Mouse (Mus musculus) ES-Bruce4 (cell line): ENCODE measurements around the gene Slc25a38. TPM values are rescaled to one million over a fixed set of nuclear protein-coding genes. Genes with fewer than 3 reads are reported as not detected.

Experiments used
- H3K27ac ChIP-seq: 2 replicates; pipeline ENCODE4 v1.5.1; 2012; ENCODE audit warnings: low read length, inconsistent platforms; ENCODE audit not compliant: insufficient read depth
- H3K27me3 ChIP-seq: 2 replicates; pipeline ENCODE4 v1.6.1; 2012; ENCODE audit warnings: mild to moderate bottlenecking, low read length, inconsistent platforms; ENCODE audit not compliant: control insufficient read depth, poor library complexity, insufficient read depth, severe bottlenecking
- H3K36me3 ChIP-seq: 2 replicates; pipeline ENCODE4 v1.6.1; 2012; ENCODE audit warnings: inconsistent platforms, mild to moderate bottlenecking, low read length, moderate library complexity; ENCODE audit not compliant: control insufficient read depth, poor library complexity, insufficient read depth, severe bottlenecking
- H3K4me1 ChIP-seq: one replicate; pipeline ENCODE4 v1.8.1; 2011; ENCODE audit warnings: low read length; ENCODE audit not compliant: control insufficient read depth, insufficient read depth
- H3K4me3 ChIP-seq: 2 replicates; pipeline ENCODE4 v1.5.1; 2011; ENCODE audit warnings: low read depth, mild to moderate bottlenecking, low read length
- H3K9ac ChIP-seq: 2 replicates; pipeline ENCODE4 v1.6.1; 2012; ENCODE audit warnings: low read depth, mild to moderate bottlenecking, inconsistent platforms; ENCODE audit not compliant: poor library complexity, severe bottlenecking
- H3K9me3 ChIP-seq: replicated peaks from 2 replicates; pipeline ENCODE4 v1.6.1; 2012; ENCODE audit warnings: mild to moderate bottlenecking, low read length, inconsistent platforms; ENCODE audit not compliant: control insufficient read depth, poor library complexity, insufficient read depth, severe bottlenecking
- CTCF ChIP-seq: IDR thresholded peaks from one replicate; pipeline ENCODE4 v1.8.1; 2011; ENCODE audit warnings: low read depth, low read length
- EP300 ChIP-seq: IDR thresholded peaks from 2 replicates; pipeline ENCODE4 v1.6.1; 2011; ENCODE audit warnings: low read depth, low read length; ENCODE audit not compliant: insufficient read depth
- POLR2A ChIP-seq: IDR thresholded peaks from one replicate; pipeline ENCODE4 v1.8.1; 2011; ENCODE audit warnings: low read length; ENCODE audit not compliant: insufficient read depth
- polyA plus RNA-seq: library from polyadenylated mRNA; stranded (reverse); fragments of >200 nt; gene quantifications from 2 replicates; pipeline ENCODE4 v1.2.4, GENCODE M21; 2011; ENCODE audit warnings: low read depth; ENCODE audit not compliant: missing spikeins, insufficient read depth, insufficient read length

The Slc25a38 gene
- polyA plus RNA-seq, 1 experiment = 15.7 TPM

DNA sequence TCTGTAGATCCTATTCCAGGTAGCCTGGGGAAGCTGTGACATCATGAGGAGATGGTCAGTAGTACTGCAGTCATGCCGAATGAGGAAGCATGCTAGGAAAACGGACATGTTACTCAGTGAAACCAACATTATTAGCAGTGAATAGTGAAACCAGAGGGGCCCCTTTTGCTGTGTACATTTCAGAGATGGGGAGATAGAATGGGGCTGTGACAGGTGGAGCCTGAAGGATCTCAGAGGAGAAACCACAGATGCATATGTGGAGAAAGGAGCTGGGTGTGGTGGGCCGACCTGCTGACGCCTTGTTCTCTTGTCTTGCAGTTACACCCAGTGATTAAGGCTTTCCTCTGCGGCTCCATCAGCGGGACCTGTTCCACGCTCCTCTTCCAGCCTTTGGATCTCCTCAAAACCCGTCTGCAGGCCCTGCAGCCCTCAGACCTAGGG is 6.0 kb downstream of the Slc25a38 start:
- Histone ChIP-seq H3K9ac (no peak overlapping the region), H3K4me3 (no peak overlapping the region), H3K9me3 (no peaks in the 10 kb centered on the region), H3K4me1 (peaks cover 4% of the 10 kb centered on the region), H3K36me3 (no peaks in the 10 kb centered on the region; the same call in 1 of the 2 replicates), H3K27ac (no peak overlapping the region), H3K27me3 (no peaks in the 10 kb centered on the region)
- TF ChIP-seq CTCF (no peak), EP300 (no peak), POLR2A (no peak)

DNA sequence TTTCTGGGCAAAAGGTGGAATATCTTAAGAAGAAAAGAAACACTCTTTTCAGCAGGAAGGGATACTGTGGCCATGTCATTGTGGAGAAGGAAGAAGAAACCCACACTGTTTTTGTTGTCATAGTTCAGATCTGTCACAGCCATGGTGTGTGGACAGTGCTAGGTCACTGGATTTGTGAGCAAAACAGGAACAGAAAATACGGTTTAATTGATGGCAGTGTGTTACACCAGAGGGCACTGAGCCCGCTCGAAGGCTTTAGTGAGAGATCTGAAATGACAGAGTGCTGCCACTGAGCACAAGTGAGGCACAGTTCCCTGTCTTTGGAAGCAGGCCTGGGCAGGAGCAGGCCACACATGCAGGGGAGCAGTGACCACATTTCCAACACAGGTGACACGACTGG is 8.0 kb downstream of the Slc25a38 start:
- no peaks in the 10 kb centered on the region for H3K27me3 ChIP-seq
- peaks cover 4% of the 10 kb centered on the region for H3K4me1 ChIP-seq
- no peaks in the 10 kb centered on the region; the same call in 1 of the 2 replicates for H3K36me3 ChIP-seq
- H3K27ac ChIP-seq = no peak overlapping the region
- H3K9ac ChIP-seq = no peak overlapping the region
- no peak overlapping the region for H3K4me3 ChIP-seq
- no peaks in the 10 kb centered on the region for H3K9me3 ChIP-seq
- TF ChIP-seq POLR2A = no peak

DNA sequence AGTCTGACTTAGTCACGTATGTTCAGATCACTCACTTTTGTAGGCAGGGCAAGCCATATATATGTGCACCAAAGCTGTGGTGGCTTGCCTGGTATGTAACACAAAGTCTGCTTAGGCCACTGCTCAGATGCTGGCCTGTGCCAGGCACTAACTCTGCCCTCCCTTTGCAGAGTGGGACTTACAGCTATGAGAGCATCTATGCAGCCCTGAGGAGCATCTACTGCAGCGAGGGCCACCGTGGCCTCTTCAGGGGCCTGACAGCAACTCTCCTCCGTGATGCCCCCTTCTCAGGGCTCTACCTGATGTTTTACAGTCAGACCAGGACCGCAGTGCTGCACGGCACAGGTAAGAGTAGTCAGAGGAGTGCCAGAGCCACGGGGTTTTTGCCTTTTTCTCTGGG is 10.3 kb downstream of the Slc25a38 start:
- TF ChIP-seq POLR2A (no peak), EP300 (no peak), CTCF (no peak)

DNA sequence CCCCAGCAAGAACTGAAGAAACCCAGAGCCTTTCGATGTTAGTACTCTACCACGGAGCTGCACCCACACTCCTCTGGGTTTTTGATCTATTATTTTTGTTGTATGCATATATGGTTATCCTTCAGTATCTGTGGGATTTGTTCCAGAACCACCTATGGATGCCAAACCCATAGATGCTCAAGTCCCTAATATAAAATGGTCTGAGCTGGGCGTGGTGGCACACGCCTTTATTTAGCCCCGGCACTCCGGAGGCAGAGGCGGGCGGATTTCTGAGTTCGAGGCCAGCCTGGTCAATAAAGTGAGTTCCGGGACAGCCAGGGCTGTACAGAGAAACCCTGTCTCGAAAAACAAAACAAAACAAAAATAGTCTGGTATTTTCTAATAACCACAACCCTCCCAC is 16.7 kb downstream of the Slc25a38 start:
- no peaks in the 10 kb centered on the region for H3K4me1 ChIP-seq
- H3K9me3 ChIP-seq = no peaks in the 10 kb centered on the region
- peaks cover 39% of the 10 kb centered on the region for H3K36me3 ChIP-seq
- peak overlapping the region; percentile 56 for H3K27ac ChIP-seq
- no peaks in the 10 kb centered on the region for H3K27me3 ChIP-seq
- H3K9ac ChIP-seq = peak overlapping the region; percentile 75
- no peak for TF ChIP-seq CTCF
- no peak for TF ChIP-seq POLR2A
- TF ChIP-seq EP300 = no peak
- H3K4me3 ChIP-seq = peak overlapping the region; percentile 71

More for the DNA sequence above, 10.3 kb downstream of the Slc25a38 start:
- no peak overlapping the region for H3K9ac ChIP-seq
- no peaks in the 10 kb centered on the region for H3K27me3 ChIP-seq
- H3K4me1 ChIP-seq = peaks cover under 1% of the 10 kb centered on the region
- H3K4me3 ChIP-seq = no peak overlapping the region
- no peak overlapping the region for H3K27ac ChIP-seq
- no peaks in the 10 kb centered on the region for H3K9me3 ChIP-seq
- H3K36me3 ChIP-seq = no peaks in the 10 kb centered on the region; the same call in 1 of the 2 replicates

DNA sequence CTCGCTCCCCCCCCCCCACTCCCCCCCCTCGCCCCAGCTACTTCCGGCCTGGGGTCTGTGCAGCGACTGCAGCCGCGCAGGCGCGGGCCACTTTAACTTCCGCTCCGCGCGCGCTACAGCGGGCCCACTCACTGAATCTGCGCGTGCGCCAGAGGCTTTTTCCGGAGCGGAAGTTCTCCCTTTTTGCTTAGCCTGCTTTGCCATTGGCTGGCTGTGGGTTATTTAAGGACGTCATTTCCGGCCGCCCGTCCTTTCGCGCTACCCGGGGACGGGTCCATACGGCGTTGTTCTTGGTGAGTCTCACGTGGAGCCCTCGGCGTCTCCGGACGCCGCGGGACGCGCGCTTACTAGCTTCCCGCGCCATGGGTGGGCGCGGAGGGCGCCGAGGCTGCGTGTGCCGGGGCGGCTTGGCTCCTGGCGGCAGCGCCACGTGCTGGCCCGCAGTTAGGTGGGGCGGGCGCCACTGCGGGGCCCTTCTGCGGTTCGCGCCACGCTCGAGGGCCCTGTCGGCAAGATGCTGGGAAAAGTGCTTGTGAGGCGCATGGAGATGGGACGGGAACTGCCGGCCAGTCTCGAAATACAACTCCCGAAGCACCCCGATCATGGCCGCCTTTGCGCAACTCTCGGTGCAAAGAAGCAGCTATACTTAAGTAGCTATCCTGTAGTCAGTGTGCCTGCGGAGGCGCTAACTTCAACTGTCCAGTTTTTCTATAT is 17.5 kb downstream of the Slc25a38 start, which contains the start of gene Rpsa:
Rpsa (plus strand) TSS at position 152 of the 714 bp plus-strand sequence.
- TF ChIP-seq EP300 = 0 out of 2 replicates have a peak, but pooled peaks have one; percentile 14
- TF ChIP-seq CTCF = no peak
- H3K9me3 ChIP-seq = no peaks in the 10 kb centered on the region
- H3K4me3 ChIP-seq = peak within 1 kb of the TSS; percentile 99
- H3K27me3 ChIP-seq = no peaks in the 10 kb centered on the region
- H3K36me3 ChIP-seq = peaks cover 48% of the 10 kb centered on the region
- H3K9ac ChIP-seq = peak within 1 kb of the TSS; percentile 98
- H3K27ac ChIP-seq = peak within 1 kb of the TSS; percentile 59
- no peaks in the 10 kb centered on the region for H3K4me1 ChIP-seq

DNA sequence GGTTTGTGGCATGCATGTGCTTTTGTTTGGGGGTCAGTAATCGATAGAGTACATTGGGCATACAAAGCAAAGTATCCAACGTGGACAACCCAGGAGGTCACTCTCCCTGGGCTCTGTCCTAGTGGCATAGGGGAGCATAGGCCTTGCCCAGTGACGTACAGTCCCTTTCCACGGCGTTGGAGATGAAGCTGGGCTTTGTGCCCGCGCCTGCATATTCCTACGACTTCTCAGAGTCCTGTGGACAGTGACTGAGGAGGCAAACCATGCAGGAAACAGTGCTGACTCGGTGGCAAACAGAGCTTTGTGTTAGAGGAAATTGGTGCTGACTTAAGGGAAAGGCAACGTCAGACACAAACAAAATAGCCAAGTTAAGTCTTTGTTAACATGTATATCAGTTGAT is 19.1 kb downstream of the Slc25a38 start:
- peak overlapping the region; percentile 59 for H3K27ac ChIP-seq
- H3K9me3 ChIP-seq = no peaks in the 10 kb centered on the region
- TF ChIP-seq CTCF (no peak), EP300 (no peak), POLR2A (no peak)
- H3K4me3 ChIP-seq = peak overlapping the region; percentile 99
- H3K4me1 ChIP-seq = no peaks in the 10 kb centered on the region
- peak overlapping the region; percentile 98 for H3K9ac ChIP-seq
- no peaks in the 10 kb centered on the region for H3K27me3 ChIP-seq
- H3K36me3 ChIP-seq = peaks cover 51% of the 10 kb centered on the region
